Mouse (Mus musculus) small intestine, adult 2 months (tissue): ENCODE measurements around the gene Cabp4. TPM values are rescaled to one million over a fixed set of nuclear protein-coding genes. Genes with fewer than 3 reads are reported as not detected.

Experiments used
- H3K27ac ChIP-seq: fragments of 200-500 bp; 2 replicates; pipeline ENCODE4 v1.5.1; 2012; ENCODE audit warnings: low read depth, low read length, control low read depth, inconsistent platforms; ENCODE audit not compliant: insufficient read depth
- H3K27me3 ChIP-seq: fragments of 200-500 bp; 2 replicates; pipeline ENCODE4 v1.6.1; 2012; ENCODE audit warnings: mild to moderate bottlenecking, moderate library complexity, low read length, inconsistent platforms; ENCODE audit not compliant: control insufficient read depth, insufficient read depth
- H3K36me3 ChIP-seq: fragments of 200-500 bp; 2 replicates; pipeline ENCODE4 v1.6.1; 2012; ENCODE audit warnings: mild to moderate bottlenecking, low read length, control low read depth, inconsistent platforms; ENCODE audit not compliant: control insufficient read depth, insufficient read depth
- H3K4me1 ChIP-seq: fragments of 200-500 bp; 2 replicates; pipeline ENCODE4 v1.6.1; 2012; ENCODE audit warnings: low read length, inconsistent platforms, mixed read lengths; ENCODE audit not compliant: control insufficient read depth, insufficient read depth, insufficient read length
- H3K4me3 ChIP-seq: fragments of 200-500 bp; 2 replicates; pipeline ENCODE4 v1.5.1; 2012; ENCODE audit warnings: low read depth, mild to moderate bottlenecking, control low read depth, inconsistent platforms, low read length, moderate library complexity
- CTCF ChIP-seq: fragments of 200-500 bp; IDR thresholded peaks from 2 replicates; pipeline ENCODE4 v1.5.1; 2012; ENCODE audit warnings: low read depth, mild to moderate bottlenecking, control low read depth, inconsistent platforms, low read length, moderate library complexity, mixed read lengths; ENCODE audit not compliant: insufficient replicate concordance, insufficient read length; ENCODE audit errors: extremely low read depth
- POLR2A ChIP-seq: fragments of 200-500 bp; IDR thresholded peaks from 2 replicates; pipeline ENCODE4 v1.6.1; 2012; ENCODE audit warnings: low read depth, mild to moderate bottlenecking, control low read depth, inconsistent platforms, low read length, moderate library complexity
- WGBS: fragments of 180-500 bp; shearing (Covaris S2); methylation state at CpG from one replicate; pipeline ENCODE4 v1.1.7; 2018; 5-methylcytosine and 5-hydroxymethylcytosine counted together
- polyA plus RNA-seq: library from polyadenylated mRNA; depleted of rRNA; stranded (reverse); fragments of >200 nt; gene quantifications from 2 replicates; pipeline ENCODE4 v1.2.3, GENCODE M21; 2012; rRNA removed

The Cabp4 gene
- polyA plus RNA-seq, 1 experiment, result 0.42 TPM

GRCm38 (mm10) chr19:4086156-4086555 is 57.7 kb downstream of the Cabp4 start:
- TF ChIP-seq POLR2A (no peak), CTCF (no peak)
- no peaks in the 10 kb centered on the region for H3K27me3 ChIP-seq
- no peaks in the 10 kb centered on the region for H3K4me1 ChIP-seq
- no peak overlapping the region for H3K27ac ChIP-seq
- no peaks in the 10 kb centered on the region for H3K36me3 ChIP-seq
- WGBS, result 91% methylated on average over 15 of the region's 15 CpGs
- H3K4me3 ChIP-seq, result no peak overlapping the region

Other genes with a start within 250 kb of the Cabp4 start
- gene Tcirg1, start 236.9 kb downstream of the Cabp4 start, polyA plus RNA-seq, result 107 and 148 TPM in 2 replicates
- 303 and 423 TPM in 2 replicates for gene Ndufs8, start 231.3 kb downstream of the Cabp4 start, polyA plus RNA-seq
- 32.8 and 43.0 TPM in 2 replicates for gene Aldh3b1, start 214.2 kb downstream of the Cabp4 start, polyA plus RNA-seq
- gene Unc93b1, start 208.8 kb downstream of the Cabp4 start, polyA plus RNA-seq, result 108 and 140 TPM in 2 replicates
- not detected in 2 replicates for gene Aldh3b3, start 185.4 kb downstream of the Cabp4 start, polyA plus RNA-seq
- gene Aldh3b2, start 171.7 kb downstream of the Cabp4 start, polyA plus RNA-seq, result 0.55 and 1.5 TPM in 2 replicates
- 99.4 and 147 TPM in 2 replicates for gene Acy3, start 157.5 kb downstream of the Cabp4 start, polyA plus RNA-seq
- gene Tbx10, start 151.3 kb downstream of the Cabp4 start, polyA plus RNA-seq, result 0.10 TPM in 1 of 2 replicates, not detected in the other
- 30.6 and 33.7 TPM in 2 replicates for gene Nudt8, start 143.5 kb downstream of the Cabp4 start, polyA plus RNA-seq
- 0.77 and 0.90 TPM in 2 replicates for gene Gm49405, start 143.4 kb downstream of the Cabp4 start, polyA plus RNA-seq
- gene Doc2g, start 140.7 kb downstream of the Cabp4 start, polyA plus RNA-seq, result 5.1 and 8.2 TPM in 2 replicates
- 92.8 and 170 TPM in 2 replicates for gene Ndufv1, start 131.2 kb downstream of the Cabp4 start, polyA plus RNA-seq
- gene Gstp1, start 106.0 kb downstream of the Cabp4 start, polyA plus RNA-seq, result 798 and 1,214 TPM in 2 replicates
- gene Gstp2, start 98.0 kb downstream of the Cabp4 start, polyA plus RNA-seq, result 231 and 289 TPM in 2 replicates
- 11.8 and 15.0 TPM in 2 replicates for gene Gstp3, start 84.5 kb downstream of the Cabp4 start, polyA plus RNA-seq
- 24.8 TPM in 1 of 2 replicates, not detected in the other for gene Cabp2, start 62.5 kb downstream of the Cabp4 start, polyA plus RNA-seq
- gene Cdk2ap2, start 46.9 kb downstream of the Cabp4 start, polyA plus RNA-seq, result 186 and 366 TPM in 2 replicates
- gene Pitpnm1, start 44.0 kb downstream of the Cabp4 start, polyA plus RNA-seq, result 108 and 197 TPM in 2 replicates
- 41.3 and 59.8 TPM in 2 replicates for gene Aip, start 18.2 kb downstream of the Cabp4 start, polyA plus RNA-seq
- gene Gpr152, start 4.2 kb downstream of the Cabp4 start, polyA plus RNA-seq, result 0.06 TPM in 1 of 2 replicates, not detected in the other
- gene Coro1b, start 4.6 kb upstream of the Cabp4 start, polyA plus RNA-seq, result 264 and 493 TPM in 2 replicates
- 95.3 and 169 TPM in 2 replicates for gene Ptprcap, start 9.6 kb upstream of the Cabp4 start, polyA plus RNA-seq
- 37.9 and 42.5 TPM in 2 replicates for gene Rps6kb2, start 19.3 kb upstream of the Cabp4 start, polyA plus RNA-seq
- 3.7 and 4.4 TPM in 2 replicates for gene Carns1, start 31.4 kb upstream of the Cabp4 start, polyA plus RNA-seq
- 15.3 and 21.9 TPM in 2 replicates for gene Tbc1d10c, start 47.3 kb upstream of the Cabp4 start, polyA plus RNA-seq
- 142 and 258 TPM in 2 replicates for gene Ppp1ca, start 48.0 kb upstream of the Cabp4 start, polyA plus RNA-seq
- gene Rad9a, start 57.6 kb upstream of the Cabp4 start, polyA plus RNA-seq, result 8.2 and 12.2 TPM in 2 replicates
- 10.1 and 12.4 TPM in 2 replicates for gene Clcf1, start 70.2 kb upstream of the Cabp4 start, polyA plus RNA-seq
- gene AC109138.7, start 70.3 kb upstream of the Cabp4 start, polyA plus RNA-seq, result not detected in 2 replicates
- 46.4 and 118 TPM in 2 replicates for gene Pold4, start 87.9 kb upstream of the Cabp4 start, polyA plus RNA-seq
- 72.2 and 105 TPM in 2 replicates for gene Ssh3, start 125.1 kb upstream of the Cabp4 start, polyA plus RNA-seq
- 1.1 and 1.8 TPM in 2 replicates for gene Ankrd13d, start 139.1 kb upstream of the Cabp4 start, polyA plus RNA-seq
- gene Grk2, start 162.2 kb upstream of the Cabp4 start, polyA plus RNA-seq, result 64.0 and 128 TPM in 2 replicates